Comparison of ENCODE assay signal across 19 mouse cellular contexts in the genomic region with DNA sequence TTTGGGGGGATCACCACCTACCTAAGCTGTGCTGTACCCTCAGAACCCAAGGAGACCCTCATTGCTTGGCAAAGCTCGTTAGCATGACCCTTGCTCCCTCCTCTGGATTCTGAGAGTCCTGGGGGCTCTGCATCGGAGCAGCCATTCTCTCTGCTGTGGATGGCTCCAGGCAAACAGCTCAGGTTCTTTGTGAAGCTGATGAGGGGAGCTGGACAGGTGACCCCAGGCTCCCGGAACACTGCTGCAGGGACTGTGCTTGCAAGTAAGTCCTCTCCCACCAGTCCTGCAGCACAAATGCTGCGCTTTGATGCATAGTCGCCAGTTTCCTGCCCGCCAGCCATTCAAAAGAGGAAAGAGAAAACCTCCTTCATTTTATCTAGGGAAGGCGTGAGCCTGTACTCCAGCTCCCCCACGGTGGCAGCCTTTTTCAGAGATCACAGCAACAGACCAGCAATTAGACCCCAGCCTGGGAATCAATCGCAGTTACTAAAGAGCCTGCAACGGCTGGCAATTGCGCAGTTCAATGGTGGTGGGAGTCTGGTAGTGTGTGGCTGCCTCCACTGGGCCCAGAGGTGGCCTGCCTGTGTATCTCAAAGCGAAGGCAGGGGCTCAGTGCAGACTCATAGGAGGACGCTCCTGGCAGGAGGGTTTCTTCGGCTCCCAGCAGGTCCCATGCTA.
DNase-seq lines count a peak whose midpoint lies in the region; ATAC-seq and TF ChIP-seq lines count a peak whose summit lies in the region.
"Had no signal": no experiment of that assay in that cellular context is flagged by ENCODE, and none has a peak within 500 bp of the region (broad histone marks: within the 10 kb centered on the region; RNA-seq: fewer than 3 reads in every experiment).

No protein-coding gene starts in this region.

- H3K9me3 ChIP-seq in midbrain, embryonic 13.5 days, result no peaks in the 10 kb centered on the region
- no peaks in the 10 kb centered on the region for H3K9me3 ChIP-seq in midbrain, postnatal 0 days (ENCODE audit: low read length)
- H3K9me3 ChIP-seq in forebrain, embryonic 14.5 days (replicated peaks; ENCODE audit: control insufficient read depth, low read length), result no peaks in the 10 kb centered on the region
- H3K9me3 ChIP-seq in midbrain, embryonic 14.5 days (ENCODE audit: control insufficient read depth, low read length), result no peaks in the 10 kb centered on the region
- H3K9me3 ChIP-seq: embryonic facial prominence, embryonic 13.5 days; heart, embryonic 15.5 days; hindbrain, embryonic 13.5 days had no signal

- no peak overlapping the region for H3K9ac ChIP-seq in midbrain, embryonic 13.5 days (replicated peaks)
- H3K9ac ChIP-seq in midbrain, postnatal 0 days (replicated peaks; ENCODE audit: low read length, poor library complexity, severe bottlenecking), result no peak overlapping the region
- H3K9ac ChIP-seq in forebrain, embryonic 14.5 days (ENCODE audit: low read length), result no peak overlapping the region
- H3K9ac ChIP-seq in midbrain, embryonic 14.5 days (replicated peaks; ENCODE audit: low read length), result no peak overlapping the region
- H3K9ac ChIP-seq: embryonic facial prominence, embryonic 13.5 days; heart, embryonic 15.5 days; hindbrain, embryonic 13.5 days had no signal

- no peaks in the 10 kb centered on the region for H3K36me3 ChIP-seq in midbrain, embryonic 13.5 days
- H3K36me3 ChIP-seq in midbrain, postnatal 0 days (ENCODE audit: insufficient read depth, low read length), result no peaks in the 10 kb centered on the region
- no peaks in the 10 kb centered on the region for H3K36me3 ChIP-seq in forebrain, embryonic 14.5 days (ENCODE audit: control insufficient read depth, insufficient read depth, low read length)
- no peaks in the 10 kb centered on the region for H3K36me3 ChIP-seq in midbrain, embryonic 14.5 days (ENCODE audit: control insufficient read depth, insufficient read depth, low read length)
- H3K36me3 ChIP-seq: embryonic facial prominence, embryonic 13.5 days; heart, embryonic 15.5 days; hindbrain, embryonic 13.5 days had no signal

- H3K27me3 ChIP-seq in midbrain, embryonic 13.5 days, result peaks cover 7% of the 10 kb centered on the region; the same call in 1 of the 2 replicates
- H3K27me3 ChIP-seq in midbrain, postnatal 0 days (ENCODE audit: insufficient read depth, low read length), result no peaks in the 10 kb centered on the region; the same call in 1 of the 2 replicates
- H3K27me3 ChIP-seq in forebrain, embryonic 14.5 days (replicated peaks; ENCODE audit: control insufficient read depth, insufficient read depth, low read length), result no peaks in the 10 kb centered on the region
- no peaks in the 10 kb centered on the region for H3K27me3 ChIP-seq in midbrain, embryonic 14.5 days (ENCODE audit: control insufficient read depth, insufficient read depth, low read length)
- H3K27me3 ChIP-seq: embryonic facial prominence, embryonic 13.5 days had no signal

- DNase-seq in midbrain, postnatal 0 days (ENCODE audit: low spot score), result no peak
- peak; percentile 63 for DNase-seq in forebrain, embryonic 14.5 days (ENCODE audit: low spot score)
- DNase-seq in midbrain, embryonic 14.5 days, result peak; percentile 62
- DNase-seq in layer of hippocampus, postnatal 25 days (ENCODE audit: extremely low spot score in 1 of 2, low spot score in 1 of 2), result no peak
- no peak for DNase-seq in layer of hippocampus, adult 2 months (ENCODE audit: low spot score in 2 of 2)
- no peak for DNase-seq in right cerebral cortex, postnatal 14 days
- DNase-seq: adrenal gland, adult 2 months; cerebellum, adult 11-12 months; cerebellum, adult 9-10 months; cerebellum, postnatal 25 days; gastrocnemius, postnatal 10 days; heart, adult 2 months; heart, postnatal 14 days had no signal

- H3K4me2 ChIP-seq in midbrain, embryonic 13.5 days (replicated peaks), result no peak overlapping the region
- H3K4me2 ChIP-seq in midbrain, postnatal 0 days (ENCODE audit: low read depth, low read length, poor library complexity, severe bottlenecking), result no peak overlapping the region
- no peak overlapping the region for H3K4me2 ChIP-seq in forebrain, embryonic 14.5 days (ENCODE audit: low read length)
- H3K4me2 ChIP-seq in midbrain, embryonic 14.5 days (ENCODE audit: low read length), result no peak overlapping the region
- H3K4me2 ChIP-seq: embryonic facial prominence, embryonic 13.5 days; heart, embryonic 11.5 days; heart, embryonic 15.5 days; hindbrain, embryonic 13.5 days had no signal

- ATAC-seq in midbrain, embryonic 13.5 days, result peak; percentile 59
- ATAC-seq in midbrain, postnatal 0 days (ENCODE audit: low FRiP score), result no peak
- peak; percentile 57; the same call in 1 of the 2 replicates for ATAC-seq in forebrain, embryonic 14.5 days
- no peak for ATAC-seq in midbrain, embryonic 14.5 days (ENCODE audit: low FRiP score, low TSS enrichment)
- ATAC-seq: intestine, embryonic 16.5 days had no signal

- H3K4me1 ChIP-seq in midbrain, embryonic 13.5 days (replicated peaks), result peaks cover 25% of the 10 kb centered on the region
- peaks cover 6% of the 10 kb centered on the region; the same call in 1 of the 2 replicates for H3K4me1 ChIP-seq in midbrain, postnatal 0 days (ENCODE audit: insufficient read depth, low read length)
- no peaks in the 10 kb centered on the region for H3K4me1 ChIP-seq in forebrain, embryonic 14.5 days (ENCODE audit: control insufficient read depth, insufficient read depth, low read length)
- 0 out of 2 replicates have a peak, but pooled peaks cover 12% of the 10 kb centered on the region for H3K4me1 ChIP-seq in midbrain, embryonic 14.5 days (ENCODE audit: control insufficient read depth, insufficient read depth, low read length)
- H3K4me1 ChIP-seq: embryonic facial prominence, embryonic 13.5 days; heart, embryonic 15.5 days had no signal

- H3K27ac ChIP-seq in midbrain, embryonic 13.5 days, result no peak overlapping the region
- no peak overlapping the region for H3K27ac ChIP-seq in midbrain, postnatal 0 days (ENCODE audit: low read depth, low read length)
- H3K27ac ChIP-seq in forebrain, embryonic 14.5 days (ENCODE audit: low read depth, low read length), result peak overlapping the region; percentile 14; the same call in 1 of the 2 replicates
- no peak overlapping the region for H3K27ac ChIP-seq in midbrain, embryonic 14.5 days (replicated peaks; ENCODE audit: low read depth, low read length)
- H3K27ac ChIP-seq in layer of hippocampus, adult 2 months, result no peak overlapping the region
- H3K27ac ChIP-seq: embryonic facial prominence, embryonic 13.5 days; heart, adult 2 months; heart, embryonic 15.5 days; hindbrain, embryonic 13.5 days had no signal

- H3K4me3 ChIP-seq in midbrain, embryonic 13.5 days (replicated peaks), result no peak overlapping the region
- no peak overlapping the region for H3K4me3 ChIP-seq in midbrain, postnatal 0 days (ENCODE audit: low read depth, low read length)
- H3K4me3 ChIP-seq in forebrain, embryonic 14.5 days (ENCODE audit: low read depth, low read length), result no peak overlapping the region
- no peak overlapping the region for H3K4me3 ChIP-seq in midbrain, embryonic 14.5 days (replicated peaks; ENCODE audit: low read depth, low read length)
- H3K4me3 ChIP-seq in layer of hippocampus, adult 2 months, result no peak overlapping the region
- H3K4me3 ChIP-seq: embryonic facial prominence, embryonic 13.5 days; heart, adult 2 months; heart, embryonic 15.5 days; hindbrain, embryonic 13.5 days had no signal

- TF ChIP-seq CTCF in midbrain, postnatal 0 days (IDR thresholded peaks at IDR 0.05), result no peak
- TF ChIP-seq CTCF in layer of hippocampus, adult 2 months (conservative IDR thresholded peaks at IDR 0.05), result no peak

- 33% methylated on average over 14 of the region's 14 CpGs for whole genome bisulfite sequencing in midbrain, embryonic 13.5 days
- WGBS in midbrain, postnatal 0 days, result 27% methylated on average over 14 of the region's 14 CpGs
- WGBS in forebrain, embryonic 14.5 days, result 11% methylated on average over 14 of the region's 14 CpGs
- 29% methylated on average over 14 of the region's 14 CpGs for WGBS in midbrain, embryonic 14.5 days

Comparison
In these comparisons a context has a peak if more than half of its experiments do, and no peak if none do; other contexts are left out.
1. ATAC-seq: peak in midbrain, embryonic 13.5 days (single experiment) and forebrain, embryonic 14.5 days (single experiment); none in midbrain, postnatal 0 days (single experiment) and midbrain, embryonic 14.5 days (single experiment).
2. DNase-seq: peak in forebrain, embryonic 14.5 days (single experiment) and midbrain, embryonic 14.5 days (single experiment); none in midbrain, postnatal 0 days (single experiment), layer of hippocampus, postnatal 25 days (0 of 2), layer of hippocampus, adult 2 months (0 of 2) and right cerebral cortex, postnatal 14 days (single experiment).